13 mouse cellular contexts compared by ENCODE assay signal in genomic region chr4:52811871-52812270, GRCm38 (mm10). TPM values are rescaled to one million over a fixed set of nuclear protein-coding genes. Genes with fewer than 3 reads are reported as not detected.
DNase-seq lines count a peak whose midpoint lies in the region; ATAC-seq and TF ChIP-seq lines count a peak whose summit lies in the region.
"Had no signal": no experiment of that assay in that cellular context is flagged by ENCODE, and none has a peak within 500 bp of the region (broad histone marks: within the 10 kb centered on the region; RNA-seq: fewer than 3 reads in every experiment).

No protein-coding gene starts in this region.

- no peaks in the 10 kb centered on the region for H3K9me3 ChIP-seq in intestine, postnatal 0 days (ENCODE audit: control insufficient read depth)
- no peaks in the 10 kb centered on the region for H3K9me3 ChIP-seq in intestine, embryonic 15.5 days
- no peaks in the 10 kb centered on the region for H3K9me3 ChIP-seq in embryonic facial prominence, embryonic 14.5 days (ENCODE audit: control insufficient read depth, low read length)
- H3K9me3 ChIP-seq: limb, embryonic 15.5 days; megakaryocyte, embryonic 14.5 days; neural tube, embryonic 13.5 days had no signal

- no peaks in the 10 kb centered on the region for H3K4me1 ChIP-seq in intestine, postnatal 0 days (replicated peaks; ENCODE audit: control insufficient read depth, insufficient read depth, low read length)
- H3K4me1 ChIP-seq in intestine, embryonic 15.5 days (replicated peaks) = no peaks in the 10 kb centered on the region
- no peaks in the 10 kb centered on the region for H3K4me1 ChIP-seq in embryonic facial prominence, embryonic 14.5 days (ENCODE audit: control insufficient read depth, insufficient read depth, low read length)
- H3K4me1 ChIP-seq: limb, embryonic 15.5 days; megakaryocyte, embryonic 14.5 days; neural tube, embryonic 13.5 days had no signal

- TF ChIP-seq CTCF in intestine, postnatal 0 days (IDR thresholded peaks at IDR 0.05; ENCODE audit: low read depth) = peak; percentile 47

- H3K36me3 ChIP-seq in intestine, postnatal 0 days (ENCODE audit: control insufficient read depth, insufficient read depth) = no peaks in the 10 kb centered on the region
- no peaks in the 10 kb centered on the region for H3K36me3 ChIP-seq in intestine, embryonic 15.5 days
- no peaks in the 10 kb centered on the region for H3K36me3 ChIP-seq in embryonic facial prominence, embryonic 14.5 days (ENCODE audit: control insufficient read depth, insufficient read depth, low read length)
- H3K36me3 ChIP-seq: limb, embryonic 15.5 days; neural tube, embryonic 13.5 days had no signal

- H3K4me3 ChIP-seq in intestine, postnatal 0 days (ENCODE audit: low read depth, low read length) = no peak overlapping the region
- H3K4me3 ChIP-seq in intestine, embryonic 15.5 days (replicated peaks) = no peak overlapping the region
- H3K4me3 ChIP-seq in embryonic facial prominence, embryonic 14.5 days (ENCODE audit: low read depth, low read length) = no peak overlapping the region
- H3K4me3 ChIP-seq: limb, embryonic 15.5 days; megakaryocyte, embryonic 14.5 days; neural tube, embryonic 13.5 days had no signal

- no peaks in the 10 kb centered on the region for H3K27me3 ChIP-seq in intestine, postnatal 0 days (replicated peaks; ENCODE audit: control insufficient read depth, insufficient read depth, low read length)
- no peaks in the 10 kb centered on the region for H3K27me3 ChIP-seq in intestine, embryonic 15.5 days (replicated peaks)
- no peaks in the 10 kb centered on the region; the same call in 1 of the 2 replicates for H3K27me3 ChIP-seq in embryonic facial prominence, embryonic 14.5 days (replicated peaks; ENCODE audit: control insufficient read depth, insufficient read depth, low read length)
- H3K27me3 ChIP-seq: limb, embryonic 15.5 days; megakaryocyte, embryonic 14.5 days; neural tube, embryonic 13.5 days had no signal

- H3K9ac ChIP-seq in intestine, postnatal 0 days (ENCODE audit: low read depth, low read length) = no peak overlapping the region
- H3K9ac ChIP-seq in intestine, embryonic 15.5 days = no peak overlapping the region
- H3K9ac ChIP-seq in embryonic facial prominence, embryonic 14.5 days (ENCODE audit: low read depth, low read length) = no peak overlapping the region
- H3K9ac ChIP-seq: limb, embryonic 15.5 days; neural tube, embryonic 13.5 days had no signal

- H3K4me2 ChIP-seq in intestine, postnatal 0 days (replicated peaks; ENCODE audit: low read depth) = no peak overlapping the region
- no peak overlapping the region for H3K4me2 ChIP-seq in intestine, embryonic 15.5 days (replicated peaks)
- H3K4me2 ChIP-seq in embryonic facial prominence, embryonic 14.5 days (ENCODE audit: low read depth, low read length) = no peak overlapping the region
- H3K4me2 ChIP-seq: heart, embryonic 11.5 days; limb, embryonic 15.5 days; neural tube, embryonic 13.5 days had no signal

- 23% methylated on average over 2 of the region's 2 CpGs for whole genome bisulfite sequencing in intestine, postnatal 0 days
- 34% methylated on average over 2 of the region's 2 CpGs for WGBS in intestine, embryonic 15.5 days
- 34% methylated on average over 2 of the region's 2 CpGs for WGBS in embryonic facial prominence, embryonic 14.5 days

- DNase-seq in 3T3-L1 (ENCODE audit: low read depth, low spot score) (peak; percentile 53), A20 (ENCODE audit: low read depth, low spot score) (peak; percentile 25)
- peak; percentile 35 for DNase-seq in embryonic facial prominence, embryonic 14.5 days (ENCODE audit: low spot score)
- DNase-seq in neural tube, embryonic 10.5 days (ENCODE audit: extremely low spot score, low spot score) = no peak
- DNase-seq in testis, postnatal 14 days (ENCODE audit: low spot score) = no peak
- DNase-seq: right cerebral cortex, postnatal 14 days had no signal

- H3K27ac ChIP-seq in intestine, postnatal 0 days (ENCODE audit: low read depth, low read length) = no peak overlapping the region
- H3K27ac ChIP-seq in intestine, embryonic 15.5 days = no peak overlapping the region
- H3K27ac ChIP-seq in embryonic facial prominence, embryonic 14.5 days (replicated peaks; ENCODE audit: low read depth, low read length) = no peak overlapping the region
- H3K27ac ChIP-seq: limb, embryonic 15.5 days; neural tube, embryonic 13.5 days had no signal

- no peak for ATAC-seq in intestine, postnatal 0 days
- ATAC-seq in intestine, embryonic 15.5 days = no peak
- no peak for ATAC-seq in embryonic facial prominence, embryonic 14.5 days (ENCODE audit: low read depth)
- ATAC-seq: intestine, embryonic 16.5 days had no signal

RNA-seq across cellular contexts. Expression of gene Olfr275, which starts 2.5 kb away (rescaled TPM):
- polyA plus RNA-seq in intestine, postnatal 0 days (2015; fragmentation: Nextera tagmentation; extraction: Ambion mirVana) = not detected in 2 replicates
- polyA plus RNA-seq in intestine, embryonic 15.5 days (2015; fragmentation: Nextera tagmentation; extraction: Ambion mirVana) = not detected in 2 replicates
- polyA plus RNA-seq in embryonic facial prominence, embryonic 14.5 days (2014; fragmentation: Nextera tagmentation; extraction: Ambion mirVana) = not detected in 2 replicates
- polyA plus RNA-seq: heart, embryonic 11.5 days; intestine, embryonic 16.5 days; limb, embryonic 15.5 days; neural tube, embryonic 13.5 days had no signal

RNA-seq across cellular contexts. Expression of gene Olfr273, which starts 47.2 kb away (rescaled TPM):
- polyA plus RNA-seq in intestine, postnatal 0 days (2015; fragmentation: Nextera tagmentation; extraction: Ambion mirVana) = not detected in 2 replicates
- polyA plus RNA-seq in intestine, embryonic 15.5 days (2015; fragmentation: Nextera tagmentation; extraction: Ambion mirVana) = not detected in 2 replicates
- polyA plus RNA-seq in embryonic facial prominence, embryonic 14.5 days (2014; fragmentation: Nextera tagmentation; extraction: Ambion mirVana) = not detected in 2 replicates
- polyA plus RNA-seq: heart, embryonic 11.5 days; intestine, embryonic 16.5 days; limb, embryonic 15.5 days; neural tube, embryonic 13.5 days had no signal

Comparison
In these comparisons a context has a peak if more than half of its experiments do, and no peak if none do; other contexts are left out.
1. DNase-seq: peak in 3T3-L1 (single experiment), A20 (single experiment) and embryonic facial prominence, embryonic 14.5 days (single experiment); none in neural tube, embryonic 10.5 days (single experiment) and testis, postnatal 14 days (single experiment).